Mouse (Mus musculus): ENCODE data around the gene Kcna10. TPM values are rescaled to one million over a fixed set of nuclear protein-coding genes. Genes with fewer than 3 reads are reported as not detected.

The Kcna10 gene
- not detected for total RNA-seq (2022)

GRCm38 (mm10) chr3:107182756-107183155, at the start of gene Kcna10:
Kcna10 (plus strand) TSS chr3:107183056.
- DNase-seq (ENCODE audit: low spot score): no peak

GRCm38 (mm10) chr3:107134457-107134856, 48.4 kb upstream of the Kcna10 start:
- no peak for DNase-seq (ENCODE audit: low spot score)

- no peak for DNase-seq (ENCODE audit: low spot score)
These were observed 35.7 kb upstream of the Kcna10 start for GRCm38 (mm10) chr3:107147126-107147525.

- DNase-seq (ENCODE audit: low spot score): peak; percentile 29
These were observed 33.9 kb upstream of the Kcna10 start for GRCm38 (mm10) chr3:107149006-107149405.

- DNase-seq (ENCODE audit: low spot score): no peak
These were observed 32.4 kb upstream of the Kcna10 start for GRCm38 (mm10) chr3:107150469-107150868.

- no peak for DNase-seq (ENCODE audit: low spot score)
These were observed 31.9 kb upstream of the Kcna10 start for GRCm38 (mm10) chr3:107150872-107151540.

GRCm38 (mm10) chr3:107153772-107154655, 28.8 kb upstream of the Kcna10 start:
- DNase-seq (ENCODE audit: low spot score): no peak

GRCm38 (mm10) chr3:107158856-107159255, 24.0 kb upstream of the Kcna10 start:
- no peak for DNase-seq (ENCODE audit: low spot score)

- DNase-seq (ENCODE audit: low spot score): no peak
These were observed 23.4 kb upstream of the Kcna10 start for GRCm38 (mm10) chr3:107159418-107159817.

- DNase-seq (ENCODE audit: low spot score): no peak
These were observed 23.0 kb upstream of the Kcna10 start for GRCm38 (mm10) chr3:107159859-107160324.

- no peak for DNase-seq (ENCODE audit: low spot score)
These were observed 20.1 kb upstream of the Kcna10 start for GRCm38 (mm10) chr3:107162741-107163140.

- DNase-seq (ENCODE audit: low spot score): no peak
These were observed 13.3 kb upstream of the Kcna10 start for GRCm38 (mm10) chr3:107169552-107169951.

GRCm38 (mm10) chr3:107171964-107172363, 10.9 kb upstream of the Kcna10 start:
- DNase-seq (ENCODE audit: low spot score): no peak

GRCm38 (mm10) chr3:107172556-107172955, 10.3 kb upstream of the Kcna10 start:
- no peak for DNase-seq (ENCODE audit: low spot score)

GRCm38 (mm10) chr3:107175486-107175885, 7.4 kb upstream of the Kcna10 start:
- peak; percentile 59 for DNase-seq (ENCODE audit: low spot score)

- no peak for DNase-seq (ENCODE audit: low spot score)
These were observed 6.4 kb upstream of the Kcna10 start for GRCm38 (mm10) chr3:107176501-107176900.

GRCm38 (mm10) chr3:107180860-107181259, 2.0 kb upstream of the Kcna10 start:
- no peak for DNase-seq (ENCODE audit: low spot score)

GRCm38 (mm10) chr3:107183178-107183577, 322 bp downstream of the Kcna10 start:
- peak; percentile 31 for DNase-seq (ENCODE audit: low spot score)

GRCm38 (mm10) chr3:107185597-107185996, 2.7 kb downstream of the Kcna10 start:
- no peak for DNase-seq (ENCODE audit: low spot score)

GRCm38 (mm10) chr3:107187022-107187421, 4.2 kb downstream of the Kcna10 start:
- DNase-seq (ENCODE audit: low spot score): no peak

GRCm38 (mm10) chr3:107188226-107188899, 5.5 kb downstream of the Kcna10 start:
- DNase-seq (ENCODE audit: low spot score): peak; percentile 16

Data from heart, adult 8-10 months (tissue).